Mouse (Mus musculus): ENCODE results near the gene Rnf145.
"Not testable (repeated sequence)": the region's sequence is repeated elsewhere in the genome, so short reads cannot be mapped to it uniquely, and the experiment has no call there.

Gene Rnf145

DNA sequence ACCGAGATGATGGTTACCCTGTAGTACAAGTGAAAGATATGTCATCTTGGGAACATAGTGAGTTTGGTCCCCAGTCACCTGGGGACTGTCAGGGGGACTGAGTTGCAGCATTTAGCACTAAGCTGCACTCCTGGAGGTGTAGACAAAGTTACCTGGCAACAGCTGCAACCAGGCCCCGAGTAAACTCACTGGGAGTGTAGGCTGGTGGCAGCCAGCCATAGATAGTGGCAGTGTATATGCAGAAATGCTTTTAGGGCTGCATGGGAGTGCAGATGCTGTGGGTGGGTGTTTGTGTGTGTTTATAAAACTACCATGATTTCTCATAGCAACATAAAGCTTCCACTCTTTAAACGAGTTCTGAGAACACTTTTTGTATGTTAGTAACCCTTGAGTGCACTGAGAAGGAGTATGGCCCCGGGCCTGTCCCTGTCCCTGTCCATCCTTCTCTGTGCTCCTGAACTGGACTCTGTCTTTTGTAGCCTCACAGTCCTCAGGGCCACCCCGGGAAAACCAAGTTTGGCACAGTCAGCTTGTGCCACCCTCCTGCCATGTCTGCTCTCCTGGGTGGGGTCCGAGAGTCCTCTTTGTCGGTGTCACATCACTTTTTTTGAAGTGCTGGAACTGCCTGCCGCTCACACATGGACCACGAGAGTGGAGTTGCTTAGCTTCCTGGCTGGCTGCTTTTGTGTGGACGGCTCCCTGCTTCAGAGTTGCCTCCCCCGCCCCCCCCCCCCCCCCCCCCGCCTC lies 43.8 kb downstream of the Rnf145 start:
- no peak for DNase-seq (ENCODE audit: low spot score in 2 of 2)

DNA sequence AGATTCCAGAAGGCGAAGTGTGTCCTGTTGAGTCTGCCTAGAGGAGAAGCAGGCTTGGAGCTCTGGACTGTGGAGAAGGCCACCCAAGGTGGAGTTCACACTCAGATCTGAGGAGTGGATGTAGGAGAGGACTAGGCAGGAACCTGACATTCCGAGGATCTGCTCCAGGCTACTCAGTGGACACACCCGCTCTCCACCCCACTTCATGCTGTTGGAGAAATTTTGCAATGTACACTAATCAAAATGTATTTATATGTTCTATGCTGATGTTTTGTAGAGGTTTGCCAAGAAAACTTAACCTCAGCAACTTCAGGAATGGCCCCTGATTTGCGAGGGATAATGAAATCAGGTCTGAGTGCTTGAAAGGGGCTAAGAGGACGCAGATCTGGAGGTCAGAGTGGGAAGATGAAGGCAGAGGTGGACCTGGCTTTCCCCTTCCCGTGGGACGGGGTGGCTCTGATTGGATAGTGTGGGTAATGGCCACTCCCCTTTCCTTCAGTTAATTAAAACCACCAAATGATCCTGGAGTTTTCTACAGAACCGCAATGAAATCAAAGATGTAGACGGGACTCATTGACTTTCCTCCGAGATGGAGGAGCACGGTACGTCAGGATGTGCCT lies 45.6 kb downstream of the Rnf145 start:
- DNase-seq (ENCODE audit: low spot score in 2 of 2), result no peak

DNA sequence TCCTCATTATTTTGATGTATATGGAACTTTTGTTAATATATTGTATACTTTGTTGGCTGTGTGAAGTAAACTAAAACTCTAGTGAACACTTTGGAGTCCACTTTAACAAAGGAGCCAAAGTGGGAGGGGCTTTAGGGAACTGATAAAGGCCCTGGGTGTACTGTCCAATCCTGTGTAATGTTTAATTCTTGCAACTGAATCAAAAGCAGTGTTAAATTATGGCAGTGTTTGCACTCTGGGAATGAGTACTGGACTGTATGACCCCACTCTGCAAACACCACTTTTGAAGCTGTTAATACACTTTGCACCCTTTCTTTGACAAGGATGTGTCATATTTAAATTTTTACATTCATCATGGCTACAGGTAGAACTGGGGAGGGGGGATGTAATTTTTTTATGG lies 46.2 kb downstream of the Rnf145 start:
- no peak for DNase-seq (ENCODE audit: low spot score in 2 of 2)

DNA sequence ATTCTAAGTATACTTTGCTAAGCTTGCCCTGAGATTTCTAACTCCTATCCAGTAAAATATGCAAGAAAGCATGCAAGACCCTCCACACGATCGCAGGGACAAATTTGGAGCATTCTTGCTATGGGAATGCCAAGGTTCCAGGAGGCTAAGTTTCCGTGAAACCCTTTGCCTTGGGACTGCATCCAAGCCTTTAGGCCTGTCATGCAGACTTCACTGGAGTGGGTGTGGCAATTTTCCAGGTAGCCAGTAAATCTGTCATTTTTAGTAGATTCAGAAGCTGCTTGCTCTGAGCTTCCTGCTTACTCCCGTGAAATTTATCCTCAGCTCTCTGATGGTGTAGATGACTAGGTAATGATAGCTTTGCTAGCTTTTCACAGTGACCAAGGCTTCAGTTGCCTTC lies 51.6 kb downstream of the Rnf145 start:
- not testable (repeated sequence) for DNase-seq (ENCODE audit: low spot score in 2 of 2)

DNA sequence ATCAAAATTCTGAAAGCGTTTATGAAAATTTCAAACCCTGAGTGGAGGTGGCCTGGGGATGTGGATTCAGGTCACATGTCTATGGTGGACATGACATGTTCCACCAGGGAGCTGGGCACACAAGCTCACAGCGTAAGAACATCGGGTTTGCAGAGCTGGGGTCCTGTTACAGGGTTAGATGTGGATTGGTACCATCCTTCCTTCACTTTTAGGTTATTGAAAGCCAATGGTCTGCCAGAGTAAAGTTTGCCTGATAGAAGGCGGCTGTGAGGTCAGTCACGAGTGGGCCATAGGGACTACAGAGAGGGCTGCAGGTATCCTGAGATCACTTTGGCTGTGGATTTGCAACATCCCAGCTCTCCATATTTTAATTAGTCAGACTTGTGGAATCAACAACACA lies 54.0 kb downstream of the Rnf145 start:
- DNase-seq (ENCODE audit: low spot score in 2 of 2), result no peak

DNA sequence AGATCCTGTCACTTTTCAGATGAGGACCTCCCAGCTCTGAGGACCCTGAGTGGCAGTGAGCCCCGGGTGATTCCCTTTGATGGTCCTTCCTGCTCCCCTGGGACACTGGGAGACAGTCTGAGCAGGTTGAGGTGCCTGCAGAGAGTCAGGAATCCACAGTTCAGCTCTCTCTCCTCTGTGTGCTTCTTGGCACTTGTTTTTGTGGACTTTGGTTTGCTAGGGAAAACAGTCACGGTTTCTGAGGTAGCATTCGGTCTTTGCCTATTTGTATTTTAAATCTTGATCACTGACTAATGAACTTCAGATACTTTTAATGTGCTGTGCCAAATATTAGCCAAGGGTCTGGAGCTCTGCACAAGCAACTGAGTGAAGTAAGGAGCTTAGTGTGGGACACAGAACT lies 54.6 kb downstream of the Rnf145 start:
- DNase-seq (ENCODE audit: low spot score in 2 of 2), result no peak

DNA sequence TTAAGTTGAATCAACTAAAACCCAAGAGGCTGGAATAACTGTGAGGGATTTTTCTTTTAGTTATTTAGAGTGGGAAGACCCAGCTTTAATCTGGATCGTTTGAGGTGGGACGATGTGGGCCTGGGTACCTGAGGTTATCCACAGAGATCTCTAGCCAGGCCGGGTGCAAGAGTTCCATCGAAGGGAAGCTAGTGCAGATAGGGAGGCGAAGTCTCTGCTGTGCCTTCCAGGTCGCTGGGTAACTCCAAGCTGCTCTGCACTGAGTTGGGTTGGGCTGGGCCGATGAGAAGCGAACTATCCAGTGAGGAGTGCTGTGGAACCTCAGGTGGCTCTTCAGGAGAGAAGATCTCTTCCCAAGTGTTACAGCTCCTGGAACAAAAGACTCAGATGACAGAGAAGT lies 55.6 kb downstream of the Rnf145 start:
- DNase-seq (ENCODE audit: low spot score in 2 of 2), result no peak

DNA sequence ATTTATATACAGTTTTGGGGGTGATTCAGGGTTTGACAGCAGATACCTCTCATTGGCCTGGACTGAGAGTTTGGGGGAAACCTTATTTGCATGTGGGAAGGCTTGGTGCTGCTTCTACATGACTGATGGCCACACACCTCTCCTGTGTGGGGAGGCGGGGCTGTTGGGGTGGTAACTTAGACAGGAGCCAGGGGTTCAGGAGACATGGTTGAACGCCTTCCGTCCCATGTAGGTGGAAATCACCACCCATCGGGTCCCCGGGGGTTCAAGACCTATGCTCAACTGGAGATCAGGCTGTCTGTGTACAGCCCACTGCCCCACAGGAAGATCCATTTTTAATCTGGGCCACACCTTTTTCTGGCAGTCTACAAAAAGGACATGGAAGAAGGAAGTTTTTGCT lies 56.1 kb downstream of the Rnf145 start:
- DNase-seq (ENCODE audit: low spot score in 2 of 2), result no peak

DNA sequence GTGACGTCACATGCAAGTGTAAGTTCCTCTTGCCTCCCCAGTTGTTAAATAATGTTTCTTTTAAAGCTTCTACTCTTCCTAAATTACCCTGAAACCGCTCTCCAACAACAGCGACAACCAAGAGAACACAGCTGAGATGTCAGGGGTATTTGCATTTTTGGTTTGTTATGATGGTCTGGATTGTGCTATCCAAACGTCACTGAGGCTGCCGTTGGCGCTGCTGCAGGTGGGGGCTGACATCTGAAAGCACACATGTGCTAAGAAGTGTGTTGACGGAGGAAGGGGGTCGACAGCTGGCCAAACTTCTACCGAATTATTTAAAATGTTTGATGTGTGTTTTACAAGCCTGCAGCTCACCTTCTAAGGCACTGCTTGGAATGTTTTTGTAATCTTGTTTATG lies 59.1 kb downstream of the Rnf145 start:
- no peak for DNase-seq (ENCODE audit: low spot score in 2 of 2)

DNA sequence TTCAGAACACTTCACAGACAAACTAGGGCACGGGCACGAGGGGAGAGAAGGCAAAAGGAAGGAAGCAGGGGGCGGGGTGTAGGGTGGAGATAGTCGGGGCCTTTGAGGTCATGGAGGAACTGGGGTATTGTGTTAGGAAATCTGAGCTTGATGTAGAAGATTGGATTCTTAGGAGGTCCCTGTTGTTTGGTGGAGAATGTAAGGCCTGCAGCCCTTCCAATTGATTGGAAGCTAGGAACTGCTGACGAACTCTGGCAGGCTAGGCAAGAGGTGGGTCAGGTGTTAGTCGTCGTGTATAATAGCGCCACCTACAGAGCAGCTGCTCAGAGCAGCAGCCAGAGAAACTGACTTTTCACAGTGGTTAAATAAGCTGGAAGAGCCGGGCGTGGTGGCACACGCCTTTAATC lies 62.5 kb downstream of the Rnf145 start:
- no peak for DNase-seq (ENCODE audit: low spot score in 2 of 2)

DNA sequence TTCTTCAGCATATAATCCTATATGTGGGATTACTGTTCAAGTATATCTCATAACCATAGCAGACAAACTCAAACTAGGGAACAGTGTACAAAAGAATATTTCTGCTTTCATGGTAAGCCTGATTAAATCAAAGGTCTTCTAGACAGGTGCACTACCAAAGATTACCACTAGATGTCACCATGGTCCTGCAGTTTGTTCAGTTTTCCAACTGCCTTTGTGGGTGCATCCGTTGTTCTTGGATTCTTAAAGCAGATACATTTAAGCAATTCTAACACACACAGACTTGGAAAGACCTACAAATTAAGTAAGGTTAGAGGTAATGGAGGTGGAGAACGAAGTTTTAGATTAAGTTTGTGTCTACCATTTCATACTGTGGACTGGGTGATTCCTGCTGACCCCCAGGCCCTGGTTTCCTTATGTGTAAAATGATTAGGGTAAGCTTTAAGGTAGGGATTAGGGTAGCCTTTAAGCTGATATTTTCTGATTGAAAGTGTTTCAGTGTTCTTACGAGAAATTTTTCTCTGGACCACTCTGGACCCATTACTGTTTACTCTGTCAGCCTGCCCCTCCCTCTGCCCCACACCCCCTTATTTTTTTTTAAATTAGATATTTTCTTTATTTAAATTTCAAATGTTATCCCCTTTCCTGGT lies 67.4 kb downstream of the Rnf145 start:
- DNase-seq (ENCODE audit: low spot score in 2 of 2), result peak; percentile 20

DNA sequence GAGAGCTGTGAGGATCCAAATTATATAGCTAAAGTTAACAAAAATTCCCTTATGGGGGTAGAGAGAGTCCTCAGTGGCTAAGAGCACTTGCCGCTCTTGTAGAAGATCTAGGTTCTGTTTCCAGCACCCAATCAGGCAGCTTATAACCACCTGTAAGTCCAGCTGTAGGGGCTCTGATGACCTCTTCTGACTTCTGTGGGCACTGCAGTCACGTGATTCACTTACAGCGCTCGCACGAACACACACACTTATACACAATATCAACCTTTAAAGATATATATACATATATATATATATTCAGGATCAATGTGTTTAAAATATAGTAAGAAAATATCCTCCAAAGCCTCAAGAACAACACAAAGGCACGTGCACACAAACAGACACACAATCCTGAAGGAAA lies 74.3 kb downstream of the Rnf145 start:
- no peak for DNase-seq (ENCODE audit: low spot score in 2 of 2)

DNA sequence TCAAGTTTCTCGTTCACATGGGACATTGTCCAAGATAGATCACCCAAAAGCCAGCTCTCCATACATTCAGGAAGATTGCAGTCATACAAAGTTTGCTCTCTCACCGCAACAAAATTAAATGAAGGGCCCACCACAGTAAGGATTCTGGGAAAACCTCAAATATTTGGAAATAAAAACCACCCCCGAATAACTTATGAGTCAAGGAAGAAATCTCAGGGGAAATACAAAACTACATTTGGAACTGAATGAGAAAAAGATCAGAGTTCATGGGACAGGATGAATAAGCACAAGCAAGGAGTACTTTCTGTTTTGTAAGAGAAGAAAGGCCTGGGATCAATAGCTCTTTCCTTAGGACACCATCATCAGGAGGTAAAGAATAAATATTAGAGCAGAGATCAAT lies 76.0 kb downstream of the Rnf145 start:
- no peak for DNase-seq (ENCODE audit: low spot score in 2 of 2)

DNA sequence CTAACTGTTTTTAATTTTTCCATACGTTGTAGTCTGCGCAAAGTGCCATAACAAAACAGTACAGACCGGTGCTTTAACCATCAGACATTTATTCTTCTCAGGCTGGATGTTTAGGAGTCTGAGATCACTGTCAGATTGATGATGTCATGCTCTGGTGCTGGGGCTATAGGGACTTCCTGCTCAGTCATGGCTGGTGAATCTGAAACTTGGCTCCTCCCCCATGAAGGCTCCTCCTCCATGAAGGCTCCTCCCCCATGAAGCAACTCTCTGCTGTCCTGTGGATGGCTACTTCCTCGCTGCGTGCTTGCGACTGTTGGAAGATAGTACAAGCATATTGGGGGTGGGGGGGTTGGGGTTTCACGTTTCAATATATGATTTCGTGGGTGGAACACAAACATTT lies 88.1 kb downstream of the Rnf145 start:
- no peak for DNase-seq (ENCODE audit: low spot score in 2 of 2)

DNA sequence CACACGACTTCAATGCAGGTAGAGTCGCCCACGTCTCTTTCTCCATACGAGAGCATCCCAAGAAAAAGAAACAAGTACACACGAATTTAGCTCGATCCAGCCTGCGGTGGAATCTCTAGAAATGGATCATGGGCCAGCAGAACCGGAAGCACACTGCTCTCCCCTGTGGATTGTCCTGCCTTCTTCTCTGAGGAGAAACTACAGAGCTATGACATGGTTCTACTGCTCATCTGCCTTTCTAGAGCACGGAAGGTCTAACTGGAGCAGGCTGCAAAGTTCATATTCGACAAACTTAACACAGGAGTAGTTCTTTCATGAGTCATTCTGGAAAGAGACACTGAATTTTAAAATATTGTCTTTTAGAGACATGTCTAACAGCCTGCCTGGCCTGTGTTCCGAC lies 89.9 kb downstream of the Rnf145 start:
- DNase-seq (ENCODE audit: low spot score in 2 of 2), result no peak

DNA sequence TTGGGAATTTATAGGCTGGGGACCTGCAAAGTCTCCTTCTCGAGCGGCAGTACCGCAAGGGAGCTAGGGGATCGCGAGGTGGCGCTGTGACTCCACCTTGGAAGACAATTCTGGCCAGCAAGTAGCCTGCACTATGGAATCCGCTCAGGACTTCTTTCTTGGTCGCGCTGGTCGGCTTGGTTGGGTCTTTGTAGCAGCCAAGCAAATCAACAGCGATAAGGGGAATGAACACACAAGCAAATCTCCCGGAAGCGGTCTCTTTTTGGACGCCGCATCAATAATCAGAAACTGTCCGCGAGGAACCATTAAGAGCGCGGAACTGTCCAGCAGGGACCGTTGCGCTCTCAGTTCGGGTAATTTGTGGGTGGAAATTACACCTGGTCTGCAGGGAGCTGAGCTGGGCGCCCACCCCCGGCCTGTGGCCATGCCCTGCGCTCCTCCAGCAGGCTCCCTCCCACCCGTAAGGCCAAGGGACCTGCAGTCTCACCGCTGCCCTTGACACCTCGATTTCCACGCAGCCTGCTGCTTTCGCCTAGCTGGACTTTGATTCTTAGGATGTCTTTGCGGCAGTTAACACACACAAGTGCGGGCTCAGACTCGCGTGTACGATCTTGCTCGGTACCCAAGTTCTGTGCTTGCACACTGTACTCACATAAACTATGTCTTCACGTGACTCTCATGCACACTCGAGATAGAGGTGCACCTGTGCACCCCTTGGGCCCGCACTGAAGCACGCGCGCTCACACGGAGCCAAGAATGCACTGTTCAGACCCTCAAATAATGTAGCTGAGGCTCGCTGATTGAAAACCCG lies 92.4 kb downstream of the Rnf145 start:
- DNase-seq (ENCODE audit: low spot score in 2 of 2), result peak; percentile 70 to 83

DNA sequence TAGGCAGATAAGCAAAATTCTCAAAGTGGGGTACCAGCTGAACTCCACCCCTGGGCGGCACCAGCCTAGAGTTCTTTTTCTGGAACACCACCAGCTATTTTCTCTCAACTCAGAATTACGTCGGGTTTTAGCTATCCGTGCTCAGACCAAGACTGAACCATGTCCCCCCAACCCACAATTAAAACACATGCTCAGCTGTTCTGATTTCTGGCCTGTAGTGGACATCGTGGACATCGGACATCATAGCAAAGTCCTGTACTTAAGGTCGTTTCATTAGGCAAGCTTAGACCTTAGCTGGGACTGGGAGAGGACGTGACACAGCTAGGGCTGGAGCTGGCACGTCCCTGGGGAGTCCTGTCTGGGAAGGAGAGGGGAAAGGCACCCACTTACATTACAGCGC lies 93.4 kb downstream of the Rnf145 start:
- DNase-seq (ENCODE audit: low spot score in 2 of 2), result no peak

DNA sequence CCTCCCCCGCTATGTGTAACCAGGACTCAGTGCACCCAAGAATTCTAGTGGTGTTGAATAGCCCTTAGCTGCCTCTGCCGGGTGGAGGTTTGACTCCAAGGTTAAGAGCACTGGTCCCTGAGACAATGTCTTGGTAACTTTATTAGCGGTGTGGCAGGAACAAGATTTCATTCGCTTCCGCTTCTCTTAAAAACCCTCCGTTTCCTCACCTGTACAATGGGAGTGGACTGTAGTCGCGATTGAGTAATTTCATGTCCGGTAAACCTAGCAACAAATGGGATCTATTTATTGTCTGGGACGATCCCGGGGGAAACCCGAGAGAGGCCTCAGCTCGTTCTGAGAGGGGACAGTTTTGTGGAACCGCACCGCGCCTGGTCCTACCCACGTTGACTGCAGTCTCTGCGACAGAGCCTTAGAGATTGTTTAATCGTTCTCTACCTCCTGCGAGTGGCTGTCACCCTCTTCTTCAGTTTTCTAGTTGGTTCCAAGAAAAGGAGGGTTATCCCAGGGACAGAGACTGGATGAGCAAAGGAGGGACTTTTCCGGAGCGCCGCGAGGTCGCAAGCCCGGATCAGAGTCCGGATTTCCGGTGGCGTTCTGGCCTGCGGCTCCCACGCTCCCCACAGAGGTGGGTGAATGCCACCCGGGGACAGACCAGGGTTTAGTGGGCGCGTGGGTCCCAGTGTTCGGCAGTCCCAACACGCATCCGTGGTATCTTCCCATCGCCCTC lies 94.1 kb downstream of the Rnf145 start:
- DNase-seq (ENCODE audit: low spot score in 2 of 2), result no peak

DNA sequence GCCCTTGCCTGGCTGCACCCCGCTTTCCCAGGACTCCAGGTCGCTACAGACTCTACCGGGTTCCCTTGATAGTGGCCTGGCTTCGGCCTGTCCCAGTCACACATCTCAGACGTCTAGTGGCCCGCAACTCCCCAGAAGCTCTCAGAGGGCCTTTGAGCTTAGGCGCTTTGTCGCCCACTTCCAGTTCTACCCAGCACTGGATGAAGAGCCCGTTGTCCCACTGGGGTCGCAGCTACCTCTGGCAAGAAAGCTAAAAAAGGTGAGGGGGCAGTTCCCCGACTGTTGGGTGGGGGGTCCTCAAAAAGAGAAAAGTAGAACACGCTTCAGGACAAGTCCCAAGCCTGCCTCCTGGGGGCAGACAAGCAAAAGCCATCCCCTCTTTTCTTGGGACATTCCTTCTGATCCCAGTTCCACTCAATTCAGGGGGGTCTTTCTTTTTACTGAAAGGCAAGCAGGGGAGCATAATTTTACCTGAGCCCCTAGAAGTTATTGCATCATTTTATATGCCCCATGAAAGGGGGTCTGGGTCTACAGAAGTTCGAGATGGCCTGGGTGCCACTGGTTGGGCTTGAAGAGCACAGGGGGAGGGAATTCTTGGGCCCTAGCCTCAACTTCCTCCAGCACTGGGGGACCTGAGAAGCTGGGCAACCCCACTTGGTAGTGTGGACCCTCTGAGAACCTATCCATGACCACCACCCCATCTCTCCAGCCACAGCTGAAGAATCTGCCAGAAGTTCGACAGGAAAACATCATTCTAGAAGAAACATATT lies 94.8 kb downstream of the Rnf145 start:
- DNase-seq (ENCODE audit: low spot score in 2 of 2), result no peak
